Mouse (Mus musculus): ENCODE results near the gene Selenok.

Selenok gene

DNA sequence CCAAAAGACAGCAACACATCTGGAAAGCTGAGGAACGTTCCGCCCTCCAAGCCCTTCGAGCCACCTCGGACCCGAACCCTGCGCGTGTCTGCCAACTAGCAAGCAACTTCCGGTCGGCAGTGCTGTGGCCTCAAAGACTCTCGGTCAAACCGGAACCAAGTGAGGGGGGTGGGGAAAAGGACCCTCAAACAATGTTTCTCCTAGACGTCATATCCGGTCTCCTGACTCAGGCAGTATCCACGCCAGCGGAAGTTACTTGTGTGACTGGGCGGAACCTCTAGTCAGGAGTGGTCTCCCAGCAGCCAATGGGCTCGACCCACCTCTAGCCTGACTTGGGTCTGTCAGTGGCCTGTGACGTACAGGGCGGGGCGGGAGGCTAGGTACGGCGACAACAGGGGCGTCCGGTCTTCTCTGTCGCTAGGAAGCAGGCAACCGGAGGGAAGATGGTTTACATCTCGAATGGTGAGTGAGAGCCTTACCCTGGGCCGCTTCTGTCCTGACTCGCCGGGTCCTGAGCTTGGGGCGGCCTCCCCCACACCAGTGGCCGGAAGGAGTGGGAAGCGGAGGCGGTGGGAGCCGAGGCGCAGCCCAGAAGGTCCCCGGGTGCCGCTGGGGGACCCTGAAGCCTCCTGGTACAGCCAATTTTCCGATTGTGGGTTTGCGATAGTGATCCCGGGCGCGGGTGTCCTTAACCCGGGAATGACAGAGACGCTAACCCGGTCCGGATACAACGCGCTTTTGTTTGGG, at the start of gene Selenok:
TSS of gene Selenok (plus strand) at position 234 of the 747 bp plus-strand sequence.
- DNase-seq (ENCODE audit: inconsistent ontology term) = peak; percentile 99

GRCm38 (mm10) chr14:29928966-29929365, 39.1 kb upstream of the Selenok start:
- no peak for DNase-seq (ENCODE audit: inconsistent ontology term)

- no peak for DNase-seq (ENCODE audit: inconsistent ontology term)
Observed at GRCm38 (mm10) chr14:29935516-29935915, 32.6 kb upstream of the Selenok start.

DNA sequence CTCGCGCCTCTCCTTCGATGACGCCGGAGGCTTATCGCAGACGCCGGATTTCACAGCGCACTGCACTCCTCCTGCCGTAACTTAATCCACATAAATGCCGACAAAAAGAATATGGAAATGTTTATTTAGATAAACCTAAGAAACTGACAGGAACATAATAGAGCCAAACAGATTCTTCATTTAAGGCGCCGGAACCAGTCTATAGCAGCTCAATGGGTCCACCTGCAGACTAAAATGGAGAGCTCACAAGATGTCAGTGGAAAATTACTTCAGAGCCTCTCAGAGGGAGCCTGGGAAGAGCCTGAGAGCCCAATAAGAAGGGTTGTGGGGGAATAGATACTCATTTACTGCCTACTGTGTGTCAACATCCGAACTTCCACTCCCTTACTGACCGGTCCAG, 30.6 kb upstream of the Selenok start:
- DNase-seq (ENCODE audit: inconsistent ontology term) = no peak

- DNase-seq (ENCODE audit: inconsistent ontology term) = no peak
Observed at GRCm38 (mm10) chr14:29939600-29940312, 28.4 kb upstream of the Selenok start.

DNA sequence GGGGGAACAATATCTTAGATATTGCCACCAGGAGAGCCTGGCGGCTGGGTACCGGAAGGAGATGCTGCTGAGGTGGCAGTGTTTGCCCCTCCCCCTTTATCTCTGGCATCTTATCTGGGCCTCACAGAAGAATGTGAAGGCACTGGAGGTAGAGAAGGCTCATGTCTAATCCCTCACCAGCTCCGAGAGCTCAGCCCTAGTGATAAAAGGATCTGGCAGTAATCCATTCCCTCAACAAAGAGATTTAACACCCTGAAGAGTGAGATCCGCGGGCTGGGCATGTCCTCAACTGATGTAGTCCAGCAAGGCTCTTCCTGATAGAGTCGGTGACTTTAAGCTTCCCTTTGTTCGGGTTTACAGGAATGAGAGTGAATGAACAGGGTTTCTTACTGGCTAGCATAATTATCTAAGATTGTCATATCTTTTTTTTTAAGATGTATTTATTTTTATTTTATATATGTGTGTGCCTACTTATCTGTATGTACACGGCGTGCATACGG, 27.7 kb upstream of the Selenok start:
- DNase-seq (ENCODE audit: inconsistent ontology term) = peak; percentile 19

GRCm38 (mm10) chr14:29940877-29941276, 27.2 kb upstream of the Selenok start:
- DNase-seq (ENCODE audit: inconsistent ontology term) = peak; percentile 17

- no peak for DNase-seq (ENCODE audit: inconsistent ontology term)
Observed at GRCm38 (mm10) chr14:29946761-29947309, 21.3 kb upstream of the Selenok start.

GRCm38 (mm10) chr14:29950805-29951204, 17.3 kb upstream of the Selenok start:
- no peak for DNase-seq (ENCODE audit: inconsistent ontology term)

DNA sequence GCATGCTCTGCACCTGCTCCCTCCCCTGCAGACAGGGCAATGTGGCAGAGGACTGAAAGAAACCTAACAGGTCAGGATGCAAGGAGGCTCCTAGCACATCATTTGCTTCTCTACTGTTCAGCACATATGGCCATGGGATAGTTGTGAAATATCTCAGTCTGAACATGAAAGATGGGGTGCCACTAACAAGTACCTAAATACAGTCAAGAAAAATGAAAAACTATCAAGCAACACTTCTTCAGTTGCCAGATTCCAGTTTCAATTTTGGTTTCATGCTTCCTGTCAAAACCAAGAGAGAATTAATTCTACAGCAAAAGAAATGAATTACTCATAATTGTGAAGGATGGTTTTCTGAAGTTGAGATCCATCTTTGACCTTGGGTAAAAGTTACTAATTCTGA, 10.7 kb upstream of the Selenok start:
- DNase-seq (ENCODE audit: inconsistent ontology term) = no peak

DNA sequence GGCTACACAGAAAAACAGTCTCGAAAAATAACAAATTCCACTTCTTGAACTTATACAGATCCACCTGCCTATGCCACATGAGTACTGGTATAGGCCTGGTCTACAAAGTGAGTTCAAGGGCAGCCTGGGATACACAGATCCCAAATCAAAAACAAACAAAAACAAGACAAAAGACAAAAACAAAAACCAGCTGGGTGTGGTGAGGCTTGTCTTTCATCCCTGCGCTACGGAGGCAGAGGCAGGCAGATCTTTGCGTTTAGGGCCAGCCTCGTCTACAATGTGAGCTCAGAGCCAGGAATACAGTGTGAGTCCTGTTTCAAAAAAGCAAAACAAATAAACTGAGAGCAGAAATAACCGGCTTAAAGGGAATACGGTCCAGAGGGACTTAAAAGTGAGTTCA, 497 bp upstream of the Selenok start:
- DNase-seq (ENCODE audit: inconsistent ontology term) = no peak

GRCm38 (mm10) chr14:29971446-29971845, 3.3 kb downstream of the Selenok start:
- no peak for DNase-seq (ENCODE audit: inconsistent ontology term)

- DNase-seq (ENCODE audit: inconsistent ontology term) = no peak
Observed at GRCm38 (mm10) chr14:29971993-29972392, 3.9 kb downstream of the Selenok start.

DNA sequence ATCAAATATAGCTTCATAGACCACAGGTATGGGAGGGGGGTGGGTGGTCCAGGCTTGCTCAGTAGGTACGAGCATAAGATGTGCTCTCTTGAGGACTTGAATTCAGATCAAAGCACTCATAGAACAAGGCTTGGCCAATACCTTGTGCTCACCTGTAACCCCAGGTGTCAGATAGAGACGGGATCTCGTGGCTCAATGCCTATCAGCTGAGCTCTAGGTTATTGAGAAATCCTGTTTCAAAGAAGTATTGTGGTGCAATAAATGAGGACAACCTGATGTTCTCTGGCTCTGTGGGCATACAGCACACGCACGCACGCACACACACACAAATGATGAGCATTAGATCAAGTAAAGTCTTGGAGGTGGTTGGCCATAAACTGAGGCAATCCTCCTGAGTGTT, 8.8 kb downstream of the Selenok start:
- DNase-seq (ENCODE audit: inconsistent ontology term) = no peak

DNA sequence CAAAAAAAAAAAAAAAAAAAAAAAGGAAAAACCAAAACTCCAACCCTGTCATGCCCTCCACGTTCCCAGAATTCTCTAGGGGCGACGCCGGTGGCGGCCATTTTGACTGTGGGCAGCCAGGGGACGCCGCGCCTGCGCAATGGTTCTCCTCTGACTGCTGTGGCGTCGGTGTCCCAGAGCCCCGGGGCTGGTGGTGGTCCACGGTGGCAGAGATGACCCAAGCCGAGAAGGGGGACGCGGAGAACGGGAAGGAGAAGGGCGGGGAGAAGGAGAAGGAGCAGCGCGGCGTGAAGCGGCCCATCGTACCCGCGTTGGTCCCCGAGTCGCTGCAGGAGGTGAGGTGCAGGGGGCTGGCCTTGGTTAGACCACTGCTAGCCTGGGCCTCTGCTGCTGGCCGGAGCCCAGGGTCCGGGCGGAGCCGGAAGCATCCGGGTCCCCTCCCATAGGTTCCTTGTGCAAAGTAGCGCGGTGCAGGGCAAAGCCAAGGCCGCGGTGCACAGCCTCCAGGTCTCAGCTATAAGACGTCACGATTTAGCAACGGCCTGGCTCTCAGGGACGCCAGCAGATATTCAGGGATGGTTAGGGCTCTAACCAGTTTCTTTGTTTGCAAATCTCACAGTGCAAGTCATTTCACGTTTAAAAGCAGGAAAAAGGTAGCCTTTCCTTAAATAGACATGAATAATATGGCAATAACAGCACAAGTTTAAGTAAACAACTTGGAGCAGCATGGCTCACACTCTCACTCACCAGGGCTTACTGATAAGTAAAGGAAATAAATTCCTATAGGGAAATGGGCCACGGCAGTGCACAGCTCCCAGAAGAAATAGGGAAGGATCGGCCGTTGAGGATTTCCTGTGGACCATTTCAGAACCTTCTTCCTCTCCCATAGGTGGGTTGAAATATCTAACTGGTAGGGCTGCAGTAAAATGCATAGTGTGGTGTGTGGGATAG, 10.4 kb downstream of the Selenok start, which contains the start of gene Actr8:
TSS of gene Actr8 (plus strand) at position 84 of the 951 bp plus-strand sequence.
- DNase-seq (ENCODE audit: inconsistent ontology term) = peak; percentile 95

GRCm38 (mm10) chr14:29980447-29981205, 12.5 kb downstream of the Selenok start:
- no peak for DNase-seq (ENCODE audit: inconsistent ontology term)

- DNase-seq (ENCODE audit: inconsistent ontology term) = no peak
Observed at GRCm38 (mm10) chr14:29986096-29986495, 18.0 kb downstream of the Selenok start.

DNA sequence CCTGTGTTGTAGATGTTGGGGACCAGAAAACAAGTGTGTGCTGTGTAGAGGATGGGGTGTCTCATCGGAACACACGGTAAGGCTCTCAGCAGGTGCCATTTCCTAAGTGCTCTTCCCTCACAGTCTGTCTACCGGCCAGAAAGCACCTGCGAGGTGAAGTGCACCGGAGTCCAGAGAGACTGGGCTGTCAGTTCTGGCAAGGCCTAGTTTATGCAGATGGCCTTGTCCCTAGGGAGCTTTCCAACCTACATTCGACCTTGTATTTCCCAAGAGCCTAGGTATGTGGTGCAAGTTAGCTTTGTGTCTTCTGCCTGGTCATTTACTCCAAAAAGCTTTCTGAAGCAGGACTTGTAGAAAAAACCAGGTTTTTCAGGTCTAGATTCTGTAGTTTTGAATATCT, 19.2 kb downstream of the Selenok start:
- no peak for DNase-seq (ENCODE audit: inconsistent ontology term)

DNA sequence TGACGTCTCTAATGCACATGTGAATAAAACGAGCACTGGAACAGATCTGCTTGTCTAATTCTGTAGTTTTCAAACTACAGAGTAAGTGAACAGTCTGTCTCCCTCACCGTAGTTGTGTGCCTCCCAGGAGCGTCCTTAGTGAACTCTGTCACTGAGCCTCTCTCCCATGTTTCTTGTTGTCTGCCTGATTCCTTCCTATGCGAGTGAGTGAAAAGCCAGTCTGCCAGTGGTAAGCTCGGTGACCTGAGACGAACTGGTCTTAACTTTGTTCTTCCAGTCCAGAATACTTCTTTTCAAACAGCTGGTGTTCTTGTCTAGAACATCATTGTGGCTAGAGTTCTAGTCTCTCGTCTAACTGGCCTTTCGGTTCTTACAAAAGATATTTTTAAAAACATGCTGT, 19.6 kb downstream of the Selenok start:
- no peak for DNase-seq (ENCODE audit: inconsistent ontology term)

GRCm38 (mm10) chr14:29988337-29988736, 20.2 kb downstream of the Selenok start:
- DNase-seq (ENCODE audit: inconsistent ontology term) = no peak

DNA sequence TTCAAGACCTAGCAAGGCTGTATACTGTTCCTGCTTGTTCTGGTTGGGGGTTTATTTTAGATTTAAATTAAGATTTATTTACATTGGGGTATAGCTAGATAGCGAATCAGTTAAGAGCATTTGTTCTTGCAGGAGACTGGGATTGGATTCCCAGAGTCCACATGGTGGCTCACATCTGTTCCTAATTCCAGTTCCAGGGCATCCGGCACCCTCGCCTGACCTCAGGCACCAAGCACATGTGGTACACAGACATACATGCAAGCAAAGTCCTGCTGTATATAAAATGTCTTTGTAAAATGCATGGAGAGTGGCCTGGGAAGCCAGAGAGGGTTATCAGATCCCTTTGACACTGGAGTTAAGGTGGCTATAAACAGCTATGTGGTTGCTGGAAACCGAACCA, 26.9 kb downstream of the Selenok start:
- no peak for DNase-seq (ENCODE audit: inconsistent ontology term)
